Mouse (Mus musculus) hindbrain, postnatal 0 days (tissue): Measurements from ENCODE around the gene Gpbar1. TPM values are rescaled to one million over a fixed set of nuclear protein-coding genes. Genes with fewer than 3 reads are reported as not detected.
A peak's percentile ranks its signal among the peaks of the same experiment; 100 is the strongest.

Experiments used
- ATAC-seq: fragments of 200-750 bp; cut with Nextera tagmentation; 2 replicates; pipeline ENCODE4 v1.8.0; 2017; ENCODE audit warnings: mild to moderate bottlenecking, moderate TSS enrichment, moderate library complexity
- DNase-seq: peaks from one replicate; pipeline ENCODE4 v3.0.0-alpha.2; 2015; ENCODE audit warnings: low spot score
- H3K27ac ChIP-seq: fragments of 300-500 bp; sonication (generic); 2 replicates; pipeline ENCODE4 v1.5.1; 2014; ENCODE audit warnings: mild to moderate bottlenecking
- H3K27me3 ChIP-seq: fragments of 300-500 bp; sonication (generic); 2 replicates; pipeline ENCODE4 v1.6.1; 2014; ENCODE audit warnings: low read length, mixed read lengths; ENCODE audit not compliant: insufficient read depth
- H3K36me3 ChIP-seq: fragments of 300-500 bp; sonication (generic); 2 replicates; pipeline ENCODE4 v1.6.1; 2014; ENCODE audit warnings: low read length, mixed read lengths; ENCODE audit not compliant: insufficient read depth
- H3K4me1 ChIP-seq: fragments of 300-500 bp; sonication (generic); 2 replicates; pipeline ENCODE4 v1.6.1; 2014; ENCODE audit warnings: antibody characterized with exemption, low read length, mixed read lengths; ENCODE audit not compliant: insufficient read depth
- H3K4me2 ChIP-seq: fragments of 300-500 bp; sonication (generic); 2 replicates; pipeline ENCODE4 v1.6.1; 2014; ENCODE audit warnings: low read depth, mild to moderate bottlenecking, low read length, moderate library complexity, mixed read lengths
- H3K4me3 ChIP-seq: fragments of 300-500 bp; sonication (generic); 2 replicates; pipeline ENCODE4 v1.5.1; 2014; ENCODE audit warnings: low read length
- H3K9ac ChIP-seq: fragments of 300-500 bp; sonication (generic); replicated peaks from 2 replicates; pipeline ENCODE4 v1.6.1; 2014; ENCODE audit warnings: mild to moderate bottlenecking, low read length, moderate library complexity, mixed read lengths
- H3K9me3 ChIP-seq: fragments of 300-500 bp; sonication (generic); 2 replicates; pipeline ENCODE4 v1.6.1; 2016; ENCODE audit warnings: low read length, mixed read lengths
- CTCF ChIP-seq: IDR thresholded peaks from 2 replicates; pipeline ENCODE4 v1.5.1; 2016; ENCODE audit warnings: antibody characterized with exemption, control low read depth, low read depth
- WGBS: fragments of 180-500 bp; shearing (Covaris S2); extraction: QIAGEN DNeasy Blood & Tissue Kit; methylation state at CpG from one replicate; pipeline ENCODE4 v1.1.7; 2014; 5-methylcytosine and 5-hydroxymethylcytosine counted together
- polyA plus RNA-seq: library from polyadenylated mRNA; unstranded; fragments of >200 nt; fragmentation: Nextera tagmentation; extraction: Ambion mirVana; gene quantifications from 2 replicates; pipeline ENCODE4 v1.2.1, GENCODE M21; 2015
- total RNA-seq: library from RNA; depleted of rRNA; stranded (reverse); fragments of >200 nt; gene quantifications from 2 replicates; pipeline ENCODE4 v1.2.3, GENCODE M21; 2014

Gene Gpbar1
- total and polyA plus RNA-seq, 2 experiments from 2014 or later: not detected

- no peak overlapping the region for H3K9ac ChIP-seq
- no peaks in the 10 kb centered on the region for H3K27me3 ChIP-seq
- no peak for DNase-seq
- TF ChIP-seq CTCF: no peak
- H3K9me3 ChIP-seq: no peaks in the 10 kb centered on the region
- ATAC-seq: no peak
- H3K4me2 ChIP-seq: no peak overlapping the region
- H3K4me3 ChIP-seq: no peak overlapping the region
- peaks cover 8% of the 10 kb centered on the region; the same call in 1 of the 2 replicates for H3K4me1 ChIP-seq
- WGBS: 58% methylated on average over 4 of the region's 4 CpGs
- H3K36me3 ChIP-seq: peaks cover 7% of the 10 kb centered on the region
- H3K27ac ChIP-seq: no peak overlapping the region
Measured at GRCm38 (mm10) chr1:74288327-74288726, 10.0 kb downstream of the Gpbar1 start.

GRCm38 (mm10) chr1:74289248-74289647 lies 10.9 kb downstream of the Gpbar1 start:
- Histone ChIP-seq H3K4me1 (peaks cover 5% of the 10 kb centered on the region; the same call in 1 of the 2 replicates), H3K27ac (no peak overlapping the region), H3K9ac (no peak overlapping the region), H3K9me3 (no peaks in the 10 kb centered on the region), H3K4me3 (no peak overlapping the region), H3K27me3 (no peaks in the 10 kb centered on the region), H3K36me3 (peaks cover 7% of the 10 kb centered on the region), H3K4me2 (no peak overlapping the region)
- DNase-seq: no peak
- no peak for ATAC-seq
- 91% methylated on average over 9 of the region's 9 CpGs for WGBS
- TF ChIP-seq CTCF: no peak

GRCm38 (mm10) chr1:74289740-74290139 lies 11.4 kb downstream of the Gpbar1 start:
- no peaks in the 10 kb centered on the region for H3K27me3 ChIP-seq
- H3K4me2 ChIP-seq: no peak overlapping the region
- no peak for ATAC-seq
- no peak overlapping the region for H3K9ac ChIP-seq
- H3K4me3 ChIP-seq: no peak overlapping the region
- H3K36me3 ChIP-seq: peaks cover 7% of the 10 kb centered on the region
- no peak for DNase-seq
- H3K9me3 ChIP-seq: no peaks in the 10 kb centered on the region
- H3K4me1 ChIP-seq: peaks cover 7% of the 10 kb centered on the region
- no peak for TF ChIP-seq CTCF
- 45% methylated on average over 2 of the region's 2 CpGs for WGBS
- H3K27ac ChIP-seq: no peak overlapping the region

DNA sequence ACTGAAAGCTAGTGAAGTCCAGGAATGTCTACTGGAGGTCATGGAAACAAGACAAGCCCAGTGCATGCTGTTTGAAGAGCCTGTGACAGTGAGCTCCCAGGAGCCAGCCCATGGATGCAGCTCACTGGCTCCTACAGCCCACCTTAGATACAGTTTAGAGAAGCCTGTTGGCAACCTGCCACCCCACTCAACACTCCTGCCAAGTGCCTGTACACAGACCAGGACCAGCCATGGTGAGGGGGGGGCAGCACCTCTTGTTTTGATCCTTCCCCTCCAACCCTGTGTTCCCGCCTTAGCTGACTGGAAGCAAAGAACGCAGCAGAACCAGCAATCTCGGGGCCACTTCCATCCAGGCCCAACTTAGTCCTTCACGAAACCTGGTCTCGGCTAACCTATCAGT lies 11.8 kb downstream of the Gpbar1 start:
- Histone ChIP-seq H3K9me3 (no peaks in the 10 kb centered on the region), H3K9ac (no peak overlapping the region), H3K4me2 (no peak overlapping the region), H3K4me3 (no peak overlapping the region), H3K27me3 (no peaks in the 10 kb centered on the region), H3K27ac (no peak overlapping the region), H3K36me3 (peaks cover 7% of the 10 kb centered on the region), H3K4me1 (peaks cover 11% of the 10 kb centered on the region)
- no peak for TF ChIP-seq CTCF
- ATAC-seq (no peak), DNase-seq (peak; percentile 55)
- WGBS: 73% methylated on average over 5 of the region's 5 CpGs

- H3K27ac ChIP-seq: no peak overlapping the region
- no peak for TF ChIP-seq CTCF
- no peak overlapping the region for H3K4me3 ChIP-seq
- WGBS: 79% methylated on average over 11 of the region's 11 CpGs
- 0 out of 2 replicates have a peak overlapping the region, but pooled peaks have one; percentile 9 for H3K9ac ChIP-seq
- H3K4me1 ChIP-seq: peaks cover 28% of the 10 kb centered on the region
- H3K36me3 ChIP-seq: peaks cover 7% of the 10 kb centered on the region
- no peaks in the 10 kb centered on the region for H3K27me3 ChIP-seq
- no peak overlapping the region for H3K4me2 ChIP-seq
- ATAC-seq: no peak
- H3K9me3 ChIP-seq: no peaks in the 10 kb centered on the region
- no peak for DNase-seq
Measured at GRCm38 (mm10) chr1:74292331-74293020, 14.1 kb downstream of the Gpbar1 start.

- peaks cover 7% of the 10 kb centered on the region for H3K36me3 ChIP-seq
- no peak overlapping the region for H3K4me3 ChIP-seq
- DNase-seq (peak; percentile 42), ATAC-seq (no peak)
- 76% methylated on average over 8 of the region's 8 CpGs for WGBS
- no peak for TF ChIP-seq CTCF
- no peak overlapping the region for H3K4me2 ChIP-seq
- H3K27me3 ChIP-seq: no peaks in the 10 kb centered on the region
- H3K9me3 ChIP-seq: no peaks in the 10 kb centered on the region
- no peak overlapping the region for H3K9ac ChIP-seq
- no peak overlapping the region for H3K27ac ChIP-seq
- peaks cover 28% of the 10 kb centered on the region for H3K4me1 ChIP-seq
Measured at GRCm38 (mm10) chr1:74293306-74293960, 15.1 kb downstream of the Gpbar1 start.
